Mouse (Mus musculus) heart, embryonic 11.5 days (tissue): ENCODE results near the gene Eef2kmt. TPM values are rescaled to one million over a fixed set of nuclear protein-coding genes. Genes with fewer than 3 reads are reported as not detected.

Source experiments
- ATAC-seq: fragments of 200-750 bp; cut with Nextera tagmentation; replicated peaks from 2 replicates; pipeline ENCODE4 v1.8.0; 2017; ENCODE audit warnings: moderate library complexity; ENCODE audit not compliant: insufficient number of reproducible peaks, low FRiP score, low TSS enrichment
- H3K27ac ChIP-seq: fragments of 300-500 bp; sonication (generic); 2 replicates; pipeline ENCODE4 v1.5.1; 2014; ENCODE audit warnings: mild to moderate bottlenecking, low read depth, low read length
- H3K27me3 ChIP-seq: fragments of 300-500 bp; sonication (generic); 2 replicates; pipeline ENCODE4 v1.6.1; 2014; ENCODE audit warnings: mild to moderate bottlenecking, low read length, mixed read lengths; ENCODE audit not compliant: control insufficient read depth, insufficient read depth
- H3K36me3 ChIP-seq: fragments of 300-500 bp; sonication (generic); 2 replicates; pipeline ENCODE4 v1.6.1; 2014; ENCODE audit warnings: mild to moderate bottlenecking, low read length, moderate library complexity, mixed read lengths; ENCODE audit not compliant: control insufficient read depth, insufficient read depth
- H3K4me1 ChIP-seq: fragments of 300-500 bp; sonication (generic); 2 replicates; pipeline ENCODE4 v1.6.1; 2014; ENCODE audit warnings: low read length; ENCODE audit not compliant: control insufficient read depth, insufficient read depth
- H3K4me2 ChIP-seq: fragments of 300-500 bp; sonication (generic); 2 replicates; pipeline ENCODE4 v1.6.1; 2014; ENCODE audit warnings: mild to moderate bottlenecking, moderate library complexity
- H3K4me3 ChIP-seq: fragments of 300-500 bp; sonication (generic); 2 replicates; pipeline ENCODE4 v1.5.1; 2014; ENCODE audit warnings: low read depth, low read length
- H3K9ac ChIP-seq: fragments of 300-500 bp; sonication (generic); 2 replicates; pipeline ENCODE4 v1.6.1; 2014; ENCODE audit warnings: mild to moderate bottlenecking, low read depth, low read length, moderate library complexity
- H3K9me3 ChIP-seq: fragments of 300-500 bp; sonication (generic); replicated peaks from 2 replicates; pipeline ENCODE4 v1.6.1; 2016; ENCODE audit warnings: low read length; ENCODE audit not compliant: control insufficient read depth
- WGBS: fragments of 180-500 bp; shearing (Covaris S2); extraction: QIAGEN DNeasy Blood & Tissue Kit; methylation state at CpG from one replicate; pipeline ENCODE4 v1.1.7; 2014; ENCODE audit not compliant: insufficient replicate concordance; 5-methylcytosine and 5-hydroxymethylcytosine counted together
- polyA plus RNA-seq: library from polyadenylated mRNA; unstranded; fragments of >200 nt; fragmentation: Nextera tagmentation; extraction: Ambion mirVana; gene quantifications from 2 replicates; pipeline ENCODE4 v1.2.1, GENCODE M21; 2014

Gene Eef2kmt
- 20.5 and 24.9 TPM in 2 replicates for polyA plus RNA-seq

DNA sequence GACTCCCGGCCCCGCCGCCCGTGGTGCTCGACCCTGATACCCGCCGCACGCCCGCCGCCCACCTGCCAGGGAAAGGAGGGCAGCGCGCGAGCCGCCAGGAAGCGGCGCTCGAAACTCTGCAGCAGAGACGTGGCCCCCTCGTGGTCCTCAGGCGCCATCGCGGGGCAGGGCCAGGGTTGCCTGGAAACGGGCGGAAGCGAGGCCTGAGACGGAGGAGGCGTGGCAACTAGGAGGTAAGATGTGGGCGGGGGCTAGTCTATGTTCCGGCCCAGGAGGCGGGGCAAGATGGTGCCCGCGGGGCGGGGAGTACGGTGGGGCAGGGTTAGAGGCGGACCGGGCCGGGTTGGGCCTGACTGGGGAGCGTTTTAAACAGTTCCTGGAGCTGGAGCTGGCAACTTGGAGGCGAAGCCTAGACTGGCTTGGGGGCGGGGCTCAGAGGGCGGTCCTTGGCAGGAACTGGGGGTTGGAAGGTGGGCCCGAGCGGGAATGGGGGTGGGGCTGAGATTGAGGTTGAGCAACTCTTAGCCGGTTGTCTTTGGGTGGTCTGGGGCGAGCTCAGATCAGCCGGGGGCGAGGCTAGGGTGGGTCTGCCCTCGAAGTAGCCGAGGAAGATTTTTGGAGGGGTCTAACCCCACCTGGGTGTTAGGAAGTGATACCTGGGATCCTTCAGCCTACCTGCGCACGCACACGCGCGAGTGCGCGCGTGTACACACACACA lies at the start of gene Eef2kmt:
Gene Eef2kmt (minus strand): TSS at position 205 of the 718 bp plus-strand sequence.
- 1% methylated on average over 57 of the region's 57 CpGs for WGBS
- Histone ChIP-seq H3K27me3 (no peaks in the 10 kb centered on the region), H3K27ac (peak within 1 kb of the TSS; percentile 67), H3K4me1 (peaks cover 6% of the 10 kb centered on the region), H3K4me3 (peak within 1 kb of the TSS; percentile 65), H3K36me3 (no peaks in the 10 kb centered on the region), H3K4me2 (peak within 1 kb of the TSS; percentile 87), H3K9me3 (no peaks in the 10 kb centered on the region), H3K9ac (peak within 1 kb of the TSS; percentile 84)
- peak; percentile 96 for ATAC-seq

GRCm38 (mm10) chr16:5295238-5295637 lies 39.5 kb upstream of the Eef2kmt start:
- no peaks in the 10 kb centered on the region for H3K9me3 ChIP-seq
- no peak overlapping the region for H3K4me3 ChIP-seq
- H3K27ac ChIP-seq: no peak overlapping the region
- no peaks in the 10 kb centered on the region for H3K4me1 ChIP-seq
- no peak for ATAC-seq
- H3K9ac ChIP-seq: no peak overlapping the region
- H3K27me3 ChIP-seq: no peaks in the 10 kb centered on the region
- H3K4me2 ChIP-seq: no peak overlapping the region
- WGBS: 76% methylated on average over 5 of the region's 5 CpGs
- H3K36me3 ChIP-seq: no peaks in the 10 kb centered on the region

- no peak overlapping the region for H3K4me2 ChIP-seq
- H3K9me3 ChIP-seq: no peaks in the 10 kb centered on the region
- H3K4me3 ChIP-seq: no peak overlapping the region
- H3K4me1 ChIP-seq: no peaks in the 10 kb centered on the region
- H3K36me3 ChIP-seq: no peaks in the 10 kb centered on the region
- no peak overlapping the region for H3K9ac ChIP-seq
- ATAC-seq: no peak
- H3K27me3 ChIP-seq: no peaks in the 10 kb centered on the region
- H3K27ac ChIP-seq: no peak overlapping the region
- 55% methylated on average over 3 of the region's 3 CpGs for WGBS
These were observed 29.6 kb upstream of the Eef2kmt start for GRCm38 (mm10) chr16:5285376-5285775.

GRCm38 (mm10) chr16:5282686-5283085 lies 26.9 kb upstream of the Eef2kmt start:
- no peak for ATAC-seq
- H3K9me3 ChIP-seq: no peaks in the 10 kb centered on the region
- no peak overlapping the region for H3K9ac ChIP-seq
- no peaks in the 10 kb centered on the region for H3K27me3 ChIP-seq
- H3K27ac ChIP-seq: no peak overlapping the region
- no peaks in the 10 kb centered on the region for H3K4me1 ChIP-seq
- H3K4me2 ChIP-seq: no peak overlapping the region
- no peaks in the 10 kb centered on the region for H3K36me3 ChIP-seq
- WGBS: 82% methylated on average over 9 of the region's 9 CpGs
- H3K4me3 ChIP-seq: no peak overlapping the region

- no peak overlapping the region for H3K9ac ChIP-seq
- no peaks in the 10 kb centered on the region for H3K27me3 ChIP-seq
- H3K4me3 ChIP-seq: no peak overlapping the region
- H3K27ac ChIP-seq: no peak overlapping the region
- ATAC-seq: no peak
- H3K36me3 ChIP-seq: no peaks in the 10 kb centered on the region
- WGBS: 82% methylated on average over 5 of the region's 5 CpGs
- no peaks in the 10 kb centered on the region for H3K4me1 ChIP-seq
- H3K9me3 ChIP-seq: no peaks in the 10 kb centered on the region
- no peak overlapping the region for H3K4me2 ChIP-seq
These were observed 23.9 kb upstream of the Eef2kmt start for GRCm38 (mm10) chr16:5279571-5280222.

DNA sequence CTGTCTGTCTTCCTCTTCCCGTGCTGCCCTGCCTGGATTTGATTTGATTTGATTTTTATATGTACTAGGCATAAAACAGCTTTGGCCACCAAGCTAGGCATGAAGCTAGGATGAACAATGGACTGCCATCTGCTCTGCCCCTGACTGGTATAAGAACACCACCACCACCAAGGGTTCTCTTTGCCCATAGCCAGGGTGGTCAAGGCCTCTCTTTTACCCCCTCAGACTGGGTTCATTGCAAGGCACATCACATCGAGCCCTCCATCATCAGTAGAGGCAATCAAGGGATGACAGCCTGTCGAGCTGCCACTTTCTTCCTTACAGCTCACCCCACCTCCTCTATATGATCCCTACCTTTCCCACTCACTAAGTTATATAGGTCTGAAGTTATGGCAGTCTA lies 16.6 kb upstream of the Eef2kmt start:
- H3K27me3 ChIP-seq: no peaks in the 10 kb centered on the region
- no peak overlapping the region for H3K4me3 ChIP-seq
- no peak overlapping the region for H3K27ac ChIP-seq
- no peak for ATAC-seq
- H3K4me2 ChIP-seq: no peak overlapping the region
- no peaks in the 10 kb centered on the region for H3K9me3 ChIP-seq
- H3K9ac ChIP-seq: no peak overlapping the region
- WGBS: 71% methylated on average over 3 of the region's 3 CpGs
- H3K4me1 ChIP-seq: no peaks in the 10 kb centered on the region
- H3K36me3 ChIP-seq: no peaks in the 10 kb centered on the region

- no peaks in the 10 kb centered on the region for H3K36me3 ChIP-seq
- no peaks in the 10 kb centered on the region for H3K4me1 ChIP-seq
- no peaks in the 10 kb centered on the region for H3K27me3 ChIP-seq
- no peak for ATAC-seq
- H3K4me2 ChIP-seq: no peak overlapping the region
- no peak overlapping the region for H3K27ac ChIP-seq
- no peak overlapping the region for H3K4me3 ChIP-seq
- 81% methylated on average over 4 of the region's 4 CpGs for WGBS
- H3K9me3 ChIP-seq: no peaks in the 10 kb centered on the region
- no peak overlapping the region for H3K9ac ChIP-seq
These were observed 15.7 kb upstream of the Eef2kmt start for GRCm38 (mm10) chr16:5271411-5272035.

- no peak for ATAC-seq
- no peak overlapping the region for H3K4me3 ChIP-seq
- no peak overlapping the region for H3K4me2 ChIP-seq
- H3K36me3 ChIP-seq: no peaks in the 10 kb centered on the region
- H3K9ac ChIP-seq: no peak overlapping the region
- H3K27me3 ChIP-seq: no peaks in the 10 kb centered on the region
- WGBS: 77% methylated on average over 7 of the region's 7 CpGs
- H3K4me1 ChIP-seq: no peaks in the 10 kb centered on the region
- H3K27ac ChIP-seq: no peak overlapping the region
- no peaks in the 10 kb centered on the region for H3K9me3 ChIP-seq
These were observed 8.1 kb upstream of the Eef2kmt start for GRCm38 (mm10) chr16:5263926-5264325.
